Mouse (Mus musculus): Measurements from ENCODE around the gene E030025P04Rik.
A peak's percentile ranks its signal among the peaks of the same experiment; 100 is the strongest.

Gene E030025P04Rik

DNA sequence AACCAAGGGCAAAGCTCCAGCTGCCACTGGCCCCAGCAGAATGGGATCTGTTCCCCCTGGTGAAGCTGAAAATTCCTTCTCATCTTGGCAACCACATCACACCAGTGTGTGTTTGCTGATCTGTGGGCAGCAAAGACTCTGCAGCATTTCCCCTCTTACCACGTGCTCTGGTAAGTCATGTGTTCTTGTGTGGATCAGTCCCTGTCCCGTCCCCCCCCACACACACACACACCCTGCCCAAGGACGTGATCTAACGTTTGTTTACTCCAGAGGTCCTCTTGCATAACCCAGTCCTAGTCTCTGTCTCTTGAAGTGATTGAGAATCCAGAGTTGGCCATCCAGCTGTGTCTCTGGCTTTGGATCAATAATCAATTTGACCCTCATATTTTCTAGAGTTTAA is at the start of gene E030025P04Rik:
E030025P04Rik (minus strand) TSS at position 134 of the 400 bp plus-strand sequence.
- no peak for DNase-seq (ENCODE audit: low read depth)

DNA sequence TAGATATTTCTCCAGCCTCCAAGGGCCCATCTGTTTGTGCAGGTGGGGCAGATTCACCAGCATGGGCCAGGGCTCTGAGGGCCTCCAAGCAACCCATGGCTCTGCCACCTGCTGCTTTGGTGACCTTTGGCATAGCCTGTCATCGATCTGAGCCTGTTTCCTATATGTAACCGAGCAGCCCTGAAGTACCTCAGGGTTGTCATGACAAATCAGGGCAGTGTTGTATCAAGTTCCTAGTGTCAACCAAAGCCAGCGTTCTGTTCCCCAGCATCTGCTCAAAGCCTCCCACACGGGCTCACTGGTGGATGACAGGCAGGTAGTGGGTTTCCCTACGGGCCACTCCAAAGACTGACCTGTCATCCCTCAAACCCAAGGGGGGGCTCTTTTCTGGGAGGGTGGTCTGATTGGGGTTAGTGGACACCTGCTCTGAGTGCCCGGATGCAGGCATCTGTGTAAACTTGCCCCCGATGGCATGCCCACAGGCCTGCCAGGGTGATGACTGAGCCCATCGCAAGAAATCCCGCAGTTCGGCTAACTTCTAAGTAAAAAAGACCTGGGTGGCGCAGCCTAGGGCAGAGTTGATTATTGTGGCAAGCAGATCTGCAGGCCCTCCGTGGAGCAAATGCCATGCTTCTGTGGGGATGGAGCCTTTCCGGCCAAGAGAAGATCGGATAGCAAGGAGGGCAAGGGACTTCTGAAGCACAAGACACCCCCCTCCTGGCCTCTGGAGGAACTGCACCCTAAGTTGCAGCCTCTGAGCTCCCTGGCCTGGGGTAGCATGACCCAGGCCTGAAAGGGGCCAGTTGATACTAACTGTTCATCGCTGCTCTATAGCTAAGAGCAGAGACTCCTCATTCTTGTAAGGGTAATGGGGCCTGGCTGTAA is 48.7 kb upstream of the E030025P04Rik start:
- peak; percentile 40 for DNase-seq (ENCODE audit: low read depth)

DNA sequence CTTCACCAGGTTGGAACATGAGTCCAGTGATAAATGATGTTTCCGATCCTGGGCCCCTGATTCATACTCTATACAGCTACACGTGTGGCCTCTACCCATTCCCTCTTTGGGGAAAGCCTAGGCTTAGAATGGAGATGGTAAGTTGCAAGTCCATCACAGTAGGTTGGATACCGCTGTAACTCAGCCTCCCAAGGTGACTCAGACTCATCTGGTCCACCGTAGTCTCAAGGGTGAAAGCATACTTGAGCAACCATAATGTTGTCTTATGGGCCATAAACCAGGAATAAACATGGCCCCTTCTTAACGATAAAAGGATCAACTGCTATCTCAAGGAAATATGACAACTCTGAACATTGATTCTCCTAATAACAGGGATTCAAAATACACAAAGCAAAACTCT is 44.1 kb upstream of the E030025P04Rik start:
- DNase-seq (ENCODE audit: low read depth), result no peak

DNA sequence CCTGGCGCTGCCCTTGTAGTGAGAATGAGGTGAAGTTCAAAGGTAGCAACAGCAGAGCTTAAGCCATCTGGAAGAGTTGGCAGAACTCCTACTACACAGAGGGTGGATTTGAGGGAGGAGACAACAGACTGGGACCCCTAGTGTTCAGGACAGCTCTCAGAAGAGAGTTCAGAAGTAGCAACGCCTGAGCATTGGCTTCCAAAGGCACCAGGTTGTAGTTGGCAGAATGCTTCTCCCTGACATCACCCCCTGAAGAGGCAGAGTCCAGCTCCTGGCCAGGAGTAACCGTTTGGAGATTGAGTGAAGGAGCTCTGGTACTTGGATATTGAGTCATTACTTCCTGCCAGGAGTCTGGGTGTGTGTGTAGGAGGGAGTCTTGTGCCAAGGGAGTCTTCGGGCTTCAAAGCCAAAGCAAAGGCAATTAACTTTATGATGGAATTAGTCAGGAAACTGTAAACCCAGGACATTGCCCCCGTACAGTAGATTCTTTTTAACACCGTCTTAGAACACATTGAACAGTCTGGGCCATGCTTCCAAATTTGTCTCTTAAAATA is 43.5 kb upstream of the E030025P04Rik start:
- DNase-seq (ENCODE audit: low read depth), result no peak

DNA sequence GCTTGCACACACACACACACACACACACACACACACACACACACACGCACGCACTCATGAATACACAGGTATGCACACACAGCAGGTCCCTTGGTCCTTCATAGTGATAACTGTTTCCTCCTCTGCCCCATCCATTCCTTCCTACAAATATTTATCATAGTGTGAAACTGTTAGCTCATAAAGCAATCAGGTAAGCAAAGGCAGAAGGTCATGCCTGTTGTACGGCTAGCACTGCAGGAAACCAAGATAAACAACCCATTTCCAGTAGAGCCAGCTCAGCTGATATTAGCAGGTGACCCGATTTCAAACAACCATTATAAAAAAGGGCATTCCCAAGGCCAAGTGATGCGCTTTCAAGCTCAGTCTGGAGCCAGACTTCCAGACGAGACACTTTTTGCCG is 36.9 kb upstream of the E030025P04Rik start:
- DNase-seq (ENCODE audit: low read depth), result no peak

DNA sequence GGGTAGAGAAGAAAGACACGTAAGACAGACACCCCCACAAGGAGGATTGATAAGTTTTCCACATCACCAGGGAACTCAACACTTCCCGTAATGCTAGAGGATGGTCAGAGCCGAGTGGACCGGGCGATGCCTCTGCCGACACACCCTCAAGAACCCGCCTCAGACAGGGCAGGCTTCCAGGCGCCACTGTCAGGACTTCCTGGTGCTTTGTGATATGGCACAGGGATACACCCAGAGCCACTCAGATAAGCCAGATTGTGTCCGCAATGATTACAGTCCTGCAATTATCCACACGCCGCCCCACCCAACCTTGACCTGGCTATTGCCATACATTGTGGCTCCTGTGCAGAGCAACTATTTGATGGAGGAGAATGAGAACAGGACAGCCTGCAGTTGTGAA is 36.1 kb upstream of the E030025P04Rik start:
- no peak for DNase-seq (ENCODE audit: low read depth)

DNA sequence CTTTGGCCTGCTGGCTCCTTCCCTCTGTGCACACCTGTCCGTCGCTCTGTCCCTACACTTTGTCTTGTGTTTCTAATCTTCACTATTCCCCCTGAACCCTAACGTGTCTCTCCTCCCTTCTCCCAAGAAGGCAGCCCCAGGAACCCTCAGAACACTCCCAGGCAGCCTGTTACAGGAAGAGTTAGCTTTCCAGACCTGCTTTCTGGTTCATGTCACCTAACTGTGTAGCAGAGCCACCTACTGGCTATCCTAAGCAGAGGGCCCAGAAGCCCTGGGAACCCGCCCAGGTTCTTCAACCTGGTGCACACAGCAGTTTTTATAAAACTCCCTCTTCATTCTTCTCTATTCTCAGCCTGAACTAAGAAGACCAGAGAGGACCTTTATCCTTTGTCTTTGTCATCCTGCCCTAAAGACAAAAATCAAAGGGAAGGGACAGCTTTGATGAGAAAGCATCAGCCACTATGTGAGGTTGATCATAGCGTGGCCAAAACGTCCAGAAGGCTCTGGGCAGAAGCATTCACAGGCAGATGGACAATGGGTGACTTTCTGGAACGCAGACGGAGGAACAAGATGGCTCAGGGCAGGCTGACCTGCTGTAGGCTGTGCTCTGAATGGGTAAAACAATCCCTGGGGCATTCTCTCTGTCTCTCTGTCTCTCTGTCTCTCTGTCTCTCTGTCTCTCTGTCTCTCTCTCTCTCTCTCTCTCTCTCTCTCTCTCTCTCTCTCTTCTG is 34.8 kb upstream of the E030025P04Rik start:
- no peak for DNase-seq (ENCODE audit: low read depth)

DNA sequence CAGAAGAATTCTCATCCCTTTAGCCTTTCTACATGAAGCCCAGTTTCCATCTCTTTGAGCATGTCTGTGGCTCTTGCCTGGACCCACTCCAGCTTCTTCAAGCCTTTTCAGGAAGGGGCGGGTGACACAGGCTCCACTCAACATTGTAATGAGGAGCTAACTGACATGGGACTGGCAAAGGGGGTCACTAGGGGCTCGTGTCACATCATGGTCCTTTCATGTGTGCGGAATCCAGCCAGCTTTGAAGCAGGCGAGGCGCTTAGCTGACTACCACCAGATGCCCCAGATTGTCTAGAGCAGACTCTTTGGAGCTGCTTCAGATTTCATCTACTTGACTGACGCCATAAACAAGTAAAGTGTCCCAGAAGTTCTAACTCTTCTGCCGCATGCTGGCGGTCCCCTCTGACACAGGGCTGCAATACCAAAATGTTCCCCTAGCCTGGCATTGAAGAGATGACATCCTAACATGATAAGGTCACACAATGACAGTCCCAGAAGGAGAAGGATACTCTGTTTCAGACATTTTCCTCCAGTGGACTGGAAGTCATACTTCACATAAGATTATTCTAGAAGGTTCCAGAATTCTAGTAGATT is 31.3 kb upstream of the E030025P04Rik start:
- no peak for DNase-seq (ENCODE audit: low read depth)

DNA sequence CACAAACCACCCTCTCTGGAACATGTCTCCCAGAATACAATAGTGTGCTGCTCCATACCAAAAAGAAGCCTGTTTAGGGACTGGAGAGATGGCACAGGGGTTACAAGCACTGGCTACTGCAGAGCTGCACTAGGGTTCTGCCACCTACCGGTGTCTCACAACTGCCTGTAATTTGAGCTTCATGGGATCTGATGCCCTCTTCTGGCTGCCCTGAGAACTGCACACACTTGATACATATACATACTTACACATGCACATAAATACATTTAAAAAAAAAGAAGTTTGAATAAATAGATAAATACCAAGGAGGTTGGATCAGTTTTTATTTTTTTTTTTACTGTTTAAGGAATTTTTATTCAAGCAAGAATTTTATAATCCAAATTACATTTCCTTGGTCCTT is 28.1 kb upstream of the E030025P04Rik start:
- no peak for DNase-seq (ENCODE audit: low read depth)

DNA sequence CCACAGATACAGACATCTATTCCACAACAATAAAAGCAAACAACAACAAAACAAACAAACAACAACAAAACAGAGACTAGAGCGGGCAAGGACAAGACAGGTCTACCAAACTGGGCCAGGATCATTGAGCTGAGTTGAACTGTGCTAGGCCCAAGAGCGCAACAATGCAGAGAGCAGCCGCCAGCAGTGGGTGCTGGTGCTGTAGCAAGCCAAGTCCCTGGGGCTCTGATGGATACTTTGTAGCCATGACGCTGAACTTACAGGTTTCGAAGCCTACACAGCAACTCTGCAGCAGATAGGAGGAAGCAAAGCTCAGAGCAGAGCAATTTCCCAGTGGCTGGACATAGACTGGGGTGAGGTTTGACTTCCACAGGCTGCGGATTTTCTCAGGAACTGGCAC is 26.6 kb upstream of the E030025P04Rik start:
- no peak for DNase-seq (ENCODE audit: low read depth)

DNA sequence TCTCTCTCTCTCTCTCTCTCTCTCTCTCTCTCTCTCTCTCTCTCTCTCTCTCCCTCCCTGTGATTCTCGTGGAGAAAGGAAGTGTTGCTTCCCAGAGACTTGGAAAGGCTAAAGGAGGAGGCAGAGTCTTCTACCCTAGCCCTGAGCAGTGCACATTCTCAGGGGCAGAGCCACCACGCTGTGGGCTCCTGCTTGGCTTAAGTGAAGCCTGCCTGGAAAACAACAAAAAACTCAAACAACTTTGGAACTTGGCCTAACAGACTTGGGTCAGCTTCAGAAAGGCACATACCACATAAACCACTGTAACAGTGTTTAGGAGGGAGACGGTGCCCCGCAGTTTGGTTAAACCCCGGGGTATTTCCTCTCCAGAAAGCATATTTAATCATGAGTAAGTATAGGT is 13.5 kb upstream of the E030025P04Rik start:
- DNase-seq (ENCODE audit: low read depth), result no peak

DNA sequence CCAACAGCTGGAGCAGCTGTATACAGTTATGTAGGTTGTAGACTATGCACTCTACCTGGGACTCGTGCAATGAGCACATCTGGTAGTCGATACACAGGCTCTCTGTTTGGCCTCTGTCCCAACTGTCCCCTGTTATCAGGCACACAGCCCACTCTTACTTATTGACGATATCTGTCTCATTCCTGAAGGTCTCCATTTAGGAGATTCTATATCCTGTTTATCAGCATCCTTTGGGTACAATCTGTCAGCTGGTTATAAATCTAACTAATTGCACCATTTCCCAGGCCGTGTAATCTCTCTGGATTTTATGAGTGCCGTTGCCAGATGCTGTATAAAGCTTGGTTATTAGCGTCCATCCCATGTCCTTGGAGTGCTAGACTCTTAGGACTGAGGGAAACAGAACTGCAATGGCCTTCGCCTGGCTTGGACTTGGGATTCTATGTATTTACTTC is 747 bp upstream of the E030025P04Rik start:
- DNase-seq (ENCODE audit: low read depth), result no peak

DNA sequence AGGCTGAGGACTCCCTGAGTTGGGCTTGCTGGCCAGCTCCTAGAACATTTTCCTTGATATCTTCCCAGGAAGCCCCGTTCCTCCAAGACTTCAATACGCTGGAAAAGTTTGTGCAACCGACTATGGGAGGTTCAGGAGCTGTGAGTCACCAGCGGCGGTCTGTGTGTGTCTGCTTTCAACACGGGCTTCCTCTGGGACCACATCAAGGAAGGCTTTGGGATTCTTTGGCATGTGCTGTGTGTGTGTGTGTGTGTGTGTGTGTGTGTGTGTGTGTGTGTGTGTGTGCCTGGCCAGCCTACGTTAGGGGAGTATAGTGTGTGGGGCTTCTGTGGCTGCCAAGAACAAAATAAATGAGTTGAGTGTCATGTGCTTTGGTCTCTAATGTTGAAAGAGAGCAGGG is 17.7 kb downstream of the E030025P04Rik start:
- no peak for DNase-seq (ENCODE audit: low read depth)

DNA sequence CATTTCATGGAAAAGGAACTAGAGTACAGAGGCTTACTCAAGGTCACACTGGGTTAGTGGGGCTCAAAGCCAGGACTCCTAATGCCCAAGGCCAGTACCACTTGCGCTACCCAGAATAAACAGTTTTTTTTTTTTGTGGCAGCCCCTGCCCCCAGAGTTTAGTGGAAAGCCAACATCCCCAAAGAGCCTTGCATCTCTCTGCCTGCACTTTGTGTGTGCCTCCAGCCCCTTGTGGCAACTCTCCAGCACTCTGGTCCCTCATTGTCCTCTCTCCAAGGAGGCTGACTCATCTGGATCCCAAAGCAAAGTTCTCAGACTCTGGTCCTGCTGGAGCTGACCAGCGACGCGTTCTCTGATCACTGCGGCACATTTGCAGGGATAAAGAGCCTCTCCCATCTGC is 18.7 kb downstream of the E030025P04Rik start:
- DNase-seq (ENCODE audit: low read depth), result no peak

DNA sequence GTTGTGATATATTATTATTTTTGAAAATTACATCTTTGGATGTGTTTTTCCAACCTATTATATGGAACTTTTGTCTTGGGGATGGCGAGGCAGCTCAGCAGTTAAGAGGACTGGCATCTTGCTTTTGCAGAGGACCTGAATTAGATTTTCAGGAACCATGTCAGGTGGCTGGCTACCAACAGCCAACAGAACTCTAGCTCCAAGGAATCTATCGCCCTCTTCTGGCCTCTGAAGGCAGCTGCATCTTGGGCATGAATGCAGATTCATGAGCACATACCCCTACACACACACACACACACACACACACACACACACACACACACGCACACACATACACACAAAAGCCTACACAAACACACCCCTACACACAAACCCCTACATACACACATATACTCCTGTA is 19.9 kb downstream of the E030025P04Rik start:
- DNase-seq (ENCODE audit: low read depth), result no peak

DNA sequence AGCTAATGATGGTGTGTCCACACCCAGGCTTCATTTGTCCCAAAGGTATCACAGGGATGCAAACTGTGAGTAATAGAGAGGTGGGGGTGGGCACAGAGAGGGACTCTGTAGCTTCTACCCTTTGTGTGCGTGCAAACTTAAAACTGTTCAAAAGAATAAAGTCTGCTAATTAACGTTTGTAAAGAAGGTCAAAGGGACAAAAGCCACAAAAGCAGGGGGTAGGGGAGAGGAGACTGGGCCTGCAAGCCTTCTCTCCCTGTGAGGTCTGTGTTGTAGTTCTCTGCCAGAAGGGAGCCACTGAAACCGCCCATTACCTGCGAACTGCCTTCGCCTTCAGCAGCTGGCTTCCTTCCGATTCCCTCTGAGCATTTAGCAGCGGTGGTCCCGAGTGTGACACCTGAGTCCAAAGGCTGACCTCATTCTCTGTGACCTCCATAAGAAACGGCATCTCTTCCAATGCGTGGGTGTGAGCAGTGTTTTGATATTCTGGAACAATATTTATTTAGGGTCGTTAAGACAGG is 34.3 kb downstream of the E030025P04Rik start:
- no peak for DNase-seq (ENCODE audit: low read depth)

DNA sequence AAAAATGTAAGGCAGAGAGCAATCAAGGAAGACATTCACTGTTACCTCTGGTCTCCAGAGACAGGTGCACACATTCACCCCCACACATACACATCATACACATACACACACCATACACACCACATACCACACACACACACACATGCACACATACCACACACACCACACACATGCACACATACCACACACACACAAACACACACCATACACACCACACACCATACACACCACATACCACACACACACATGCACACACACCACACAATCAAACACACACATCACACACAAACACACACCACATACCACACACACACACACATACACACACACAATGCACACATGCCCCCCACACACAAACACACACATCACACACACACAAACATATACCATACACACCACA is 35.1 kb downstream of the E030025P04Rik start:
- DNase-seq (ENCODE audit: low read depth), result no peak

DNA sequence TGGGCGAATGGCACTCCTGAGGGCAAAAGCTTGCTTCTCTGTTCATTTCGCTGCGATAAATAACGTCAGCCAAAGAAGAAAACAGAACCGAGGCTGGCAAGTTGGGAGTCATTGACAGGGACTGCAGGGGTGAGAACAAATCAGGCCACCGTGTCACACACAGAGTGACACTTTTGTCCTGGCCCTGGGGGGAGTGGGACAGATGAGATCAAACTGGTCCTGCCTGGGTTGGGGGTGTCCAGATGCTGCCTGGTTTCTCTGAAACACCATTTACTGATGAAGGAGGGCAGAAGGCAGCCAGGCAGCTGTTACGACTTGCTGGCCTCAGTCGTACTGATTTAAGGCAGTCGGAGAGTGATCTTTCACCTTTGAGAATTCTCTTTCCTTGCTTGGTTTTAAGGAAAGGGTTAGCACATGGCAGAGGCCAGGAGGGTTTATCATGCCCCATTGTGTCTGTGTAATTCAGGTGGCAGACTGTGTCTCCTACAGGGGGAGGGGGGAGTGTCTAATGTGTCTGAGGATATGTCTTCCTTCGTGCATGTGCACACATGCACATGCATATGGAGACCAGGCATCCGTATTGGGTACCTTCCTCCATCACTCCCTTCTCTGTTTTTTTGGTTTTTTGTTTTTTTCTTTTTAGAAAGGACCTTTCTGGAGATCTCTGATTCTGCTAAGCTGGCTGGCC is 36.5 kb downstream of the E030025P04Rik start:
- DNase-seq (ENCODE audit: low read depth), result no peak

DNA sequence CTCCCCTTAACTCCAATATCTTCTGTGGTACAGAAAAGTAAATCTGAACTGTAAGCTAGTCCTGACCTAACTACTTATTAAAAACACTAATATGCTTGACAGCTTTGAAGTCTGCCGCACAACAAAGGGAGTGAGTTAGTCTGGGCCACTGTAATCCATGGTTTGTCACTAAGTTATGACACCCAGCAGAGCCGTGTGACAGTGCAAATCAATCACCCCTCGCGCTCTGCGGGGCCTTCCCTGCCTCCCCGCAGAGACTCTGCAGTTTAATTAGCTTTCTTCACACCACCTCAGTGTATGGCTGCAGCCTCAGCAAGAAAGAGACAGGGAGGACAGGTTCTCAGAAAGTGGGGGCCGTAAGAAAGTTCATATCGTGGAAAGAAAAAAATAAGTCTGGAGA is 37.4 kb downstream of the E030025P04Rik start:
- no peak for DNase-seq (ENCODE audit: low read depth)

DNA sequence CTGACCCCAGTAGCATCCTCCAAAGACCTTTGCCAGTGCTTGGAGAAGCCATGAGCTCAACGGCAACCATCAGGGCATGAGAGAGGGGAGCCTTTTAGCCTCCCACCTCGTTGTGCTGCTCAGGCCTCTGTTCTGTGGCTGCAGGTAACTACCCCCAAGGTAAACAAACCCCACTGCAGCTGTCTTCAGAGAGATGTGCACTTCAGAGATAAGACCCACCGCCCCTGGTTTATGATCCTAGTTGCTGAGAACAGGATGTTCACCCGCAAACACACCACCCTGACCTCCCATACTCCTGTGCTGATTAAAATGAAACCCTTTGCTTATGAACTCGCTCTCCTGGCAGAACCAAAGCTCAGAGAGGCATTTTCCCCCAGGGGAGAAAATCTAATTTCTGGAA is 38.0 kb downstream of the E030025P04Rik start:
- DNase-seq (ENCODE audit: low read depth), result no peak

DNA sequence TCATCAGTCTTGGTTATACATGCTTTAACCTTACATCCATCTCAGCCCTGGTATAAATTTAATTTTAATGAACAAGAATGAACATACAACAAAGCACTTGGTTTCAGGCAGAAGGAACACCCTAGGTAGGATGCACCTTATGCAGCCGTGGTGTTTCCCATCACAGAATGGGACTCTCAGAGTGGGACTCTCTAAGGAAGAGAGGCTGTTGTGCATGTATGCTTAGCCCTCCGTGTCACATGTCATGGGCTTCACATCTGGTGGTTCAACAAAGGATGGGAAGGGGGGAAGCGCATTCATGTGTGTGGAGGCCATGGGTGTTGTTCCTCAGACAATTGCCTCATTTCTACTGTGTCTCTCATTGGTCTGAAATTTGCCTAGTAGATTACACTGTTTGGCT is 40.8 kb downstream of the E030025P04Rik start:
- no peak for DNase-seq (ENCODE audit: low read depth)

DNA sequence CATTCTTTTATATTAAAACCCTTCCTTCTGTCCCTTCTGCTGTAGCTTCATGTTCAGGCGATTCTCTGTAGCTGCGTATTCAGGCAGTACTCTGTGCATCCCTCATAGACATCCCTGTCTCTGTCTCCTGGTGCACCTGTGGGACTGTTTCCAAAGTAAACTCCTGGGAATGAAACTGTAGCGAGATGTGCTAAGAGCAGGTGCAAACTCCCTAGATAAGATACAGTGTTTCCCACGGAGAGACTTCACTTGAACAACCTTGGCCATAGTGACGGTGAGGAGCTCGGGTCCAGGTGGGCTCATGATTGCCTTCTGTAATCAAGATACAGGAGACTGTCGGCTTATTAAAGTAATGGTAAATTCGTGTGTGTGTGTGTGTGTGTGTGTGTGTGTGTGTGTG is 41.5 kb downstream of the E030025P04Rik start:
- DNase-seq (ENCODE audit: low read depth), result no peak

Measured in c-Kit-positive CD71-negative TER-119-negative erythroid progenitor cells, embryonic 14.5 days (primary cell).